Mouse (Mus musculus): ENCODE measurements around the gene Neu3. TPM values are rescaled to one million over a fixed set of nuclear protein-coding genes. Genes with fewer than 3 reads are reported as not detected.
"Not testable (repeated sequence)": the region's sequence is repeated elsewhere in the genome, so short reads cannot be mapped to it uniquely, and the experiment has no call there.

Neu3 gene
- polyA plus RNA-seq, 1 experiment from 2014 or later: 2.6 TPM

GRCm38 (mm10) chr7:99833846-99834222, 5.6 kb upstream of the Neu3 start:
- H3K27me3 ChIP-seq: no peaks in the 10 kb centered on the region
- H3K36me3 ChIP-seq: peaks cover 24% of the 10 kb centered on the region
- no peak overlapping the region for H3K27ac ChIP-seq
- no peak for ATAC-seq (ENCODE audit: insufficient number of reproducible peaks, insufficient read depth, low FRiP score, low TSS enrichment, low read depth)
- no peak overlapping the region for H3K4me2 ChIP-seq
- H3K9me3 ChIP-seq: no peaks in the 10 kb centered on the region
- 0 out of 2 replicates have a peak, but pooled peaks cover 5% of the 10 kb centered on the region for H3K4me1 ChIP-seq
- WGBS: 86% methylated on average over 2 of the region's 2 CpGs
- no peak overlapping the region for H3K4me3 ChIP-seq
- H3K9ac ChIP-seq: no peak overlapping the region

- WGBS: 83% methylated on average over 5 of the region's 5 CpGs
- H3K27me3 ChIP-seq: no peaks in the 10 kb centered on the region
- 0 out of 2 replicates have a peak, but pooled peaks cover 8% of the 10 kb centered on the region for H3K4me1 ChIP-seq
- H3K4me3 ChIP-seq: no peak overlapping the region
- no peak overlapping the region for H3K27ac ChIP-seq
- no peak overlapping the region for H3K4me2 ChIP-seq
- no peak for ATAC-seq (ENCODE audit: insufficient number of reproducible peaks, insufficient read depth, low FRiP score, low TSS enrichment, low read depth)
- H3K9me3 ChIP-seq: no peaks in the 10 kb centered on the region
- H3K36me3 ChIP-seq: peaks cover 20% of the 10 kb centered on the region
- no peak overlapping the region for H3K9ac ChIP-seq
These were observed 5.1 kb upstream of the Neu3 start for GRCm38 (mm10) chr7:99833115-99833845.

- ATAC-seq (ENCODE audit: insufficient number of reproducible peaks, insufficient read depth, low FRiP score, low TSS enrichment, low read depth): no peak
- Histone ChIP-seq H3K4me2 (no peak overlapping the region), H3K27ac (no peak overlapping the region), H3K36me3 (0 out of 2 replicates have a peak, but pooled peaks cover 4% of the 10 kb centered on the region), H3K4me3 (no peak overlapping the region), H3K27me3 (no peaks in the 10 kb centered on the region), H3K9ac (no peak overlapping the region), H3K4me1 (peaks cover 3% of the 10 kb centered on the region; the same call in 1 of the 2 replicates), H3K9me3 (no peaks in the 10 kb centered on the region)
- 56% methylated on average over 6 of the region's 6 CpGs for WGBS
These were observed 2.1 kb downstream of the Neu3 start for GRCm38 (mm10) chr7:99826096-99826495.

- no peak overlapping the region for H3K27ac ChIP-seq
- H3K9me3 ChIP-seq: no peaks in the 10 kb centered on the region
- 0 out of 2 replicates have a peak, but pooled peaks cover 4% of the 10 kb centered on the region for H3K36me3 ChIP-seq
- H3K4me3 ChIP-seq: no peak overlapping the region
- H3K27me3 ChIP-seq: no peaks in the 10 kb centered on the region
- H3K4me2 ChIP-seq: no peak overlapping the region
- WGBS: 82% methylated on average over 9 of the region's 9 CpGs
- H3K9ac ChIP-seq: no peak overlapping the region
- no peak for ATAC-seq (ENCODE audit: insufficient number of reproducible peaks, insufficient read depth, low FRiP score, low TSS enrichment, low read depth)
- H3K4me1 ChIP-seq: peaks cover 3% of the 10 kb centered on the region; the same call in 1 of the 2 replicates
These were observed 2.7 kb downstream of the Neu3 start for GRCm38 (mm10) chr7:99825511-99825910.

GRCm38 (mm10) chr7:99824649-99825483, 3.4 kb downstream of the Neu3 start:
- Histone ChIP-seq H3K27me3 (no peaks in the 10 kb centered on the region), H3K9me3 (no peaks in the 10 kb centered on the region), H3K4me2 (no peak overlapping the region), H3K4me1 (peaks cover 3% of the 10 kb centered on the region; the same call in 1 of the 2 replicates), H3K9ac (no peak overlapping the region), H3K27ac (no peak overlapping the region), H3K4me3 (no peak overlapping the region), H3K36me3 (0 out of 2 replicates have a peak, but pooled peaks cover 4% of the 10 kb centered on the region)
- no peak for ATAC-seq (ENCODE audit: insufficient number of reproducible peaks, insufficient read depth, low FRiP score, low TSS enrichment, low read depth)
- 87% methylated on average over 16 of the region's 16 CpGs for WGBS

GRCm38 (mm10) chr7:99823045-99823663, 5.1 kb downstream of the Neu3 start:
- Histone ChIP-seq H3K27ac (no peak overlapping the region), H3K9ac (no peak overlapping the region), H3K27me3 (no peaks in the 10 kb centered on the region), H3K4me2 (no peak overlapping the region), H3K9me3 (no peaks in the 10 kb centered on the region), H3K4me3 (no peak overlapping the region), H3K36me3 (0 out of 2 replicates have a peak, but pooled peaks cover 4% of the 10 kb centered on the region), H3K4me1 (no peaks in the 10 kb centered on the region; the same call in 1 of the 2 replicates)
- 87% methylated on average over 10 of the region's 10 CpGs for WGBS
- ATAC-seq (ENCODE audit: insufficient number of reproducible peaks, insufficient read depth, low FRiP score, low TSS enrichment, low read depth): no peak

GRCm38 (mm10) chr7:99822426-99822825, 5.8 kb downstream of the Neu3 start:
- H3K27me3 ChIP-seq: no peaks in the 10 kb centered on the region
- no peaks in the 10 kb centered on the region for H3K9me3 ChIP-seq
- H3K36me3 ChIP-seq: 0 out of 2 replicates have a peak, but pooled peaks cover 4% of the 10 kb centered on the region
- H3K9ac ChIP-seq: no peak overlapping the region
- ATAC-seq (ENCODE audit: insufficient number of reproducible peaks, insufficient read depth, low FRiP score, low TSS enrichment, low read depth): no peak
- no peak overlapping the region for H3K27ac ChIP-seq
- H3K4me2 ChIP-seq: no peak overlapping the region
- no peak overlapping the region for H3K4me3 ChIP-seq
- WGBS: 79% methylated on average over 5 of the region's 5 CpGs
- H3K4me1 ChIP-seq: no peaks in the 10 kb centered on the region; the same call in 1 of the 2 replicates

- Histone ChIP-seq H3K4me3 (no peak overlapping the region), H3K27me3 (no peaks in the 10 kb centered on the region), H3K9ac (no peak overlapping the region), H3K4me2 (no peak overlapping the region), H3K36me3 (0 out of 2 replicates have a peak, but pooled peaks cover 4% of the 10 kb centered on the region), H3K27ac (no peak overlapping the region), H3K4me1 (no peaks in the 10 kb centered on the region), H3K9me3 (no peaks in the 10 kb centered on the region)
- no peak for ATAC-seq (ENCODE audit: insufficient number of reproducible peaks, insufficient read depth, low FRiP score, low TSS enrichment, low read depth)
- 68% methylated on average over 2 of the region's 2 CpGs for WGBS
These were observed 6.3 kb downstream of the Neu3 start for GRCm38 (mm10) chr7:99821953-99822352.

- not testable (repeated sequence) for H3K4me1 ChIP-seq; H3K27ac ChIP-seq; H3K4me2 ChIP-seq; H3K4me3 ChIP-seq; H3K36me3 ChIP-seq; ATAC-seq (ENCODE audit: insufficient number of reproducible peaks, insufficient read depth, low FRiP score, low TSS enrichment, low read depth); H3K27me3 ChIP-seq; H3K9me3 ChIP-seq; H3K9ac ChIP-seq
- 21% methylated on average over 9 of the region's 9 CpGs for WGBS
These were observed 10.0 kb downstream of the Neu3 start for GRCm38 (mm10) chr7:99818181-99818725.

GRCm38 (mm10) chr7:99813394-99813793, 14.8 kb downstream of the Neu3 start:
- Histone ChIP-seq H3K4me2 (no peak overlapping the region), H3K9ac (no peak overlapping the region), H3K36me3 (0 out of 2 replicates have a peak, but pooled peaks cover 7% of the 10 kb centered on the region), H3K4me3 (no peak overlapping the region), H3K27me3 (no peaks in the 10 kb centered on the region), H3K27ac (no peak overlapping the region), H3K9me3 (no peaks in the 10 kb centered on the region), H3K4me1 (no peaks in the 10 kb centered on the region)
- no peak for ATAC-seq (ENCODE audit: insufficient number of reproducible peaks, insufficient read depth, low FRiP score, low TSS enrichment, low read depth)
- WGBS: 88% methylated on average over 11 of the region's 11 CpGs

GRCm38 (mm10) chr7:99811661-99812060, 16.6 kb downstream of the Neu3 start:
- Histone ChIP-seq H3K27me3 (no peaks in the 10 kb centered on the region), H3K4me2 (no peak overlapping the region), H3K27ac (no peak overlapping the region), H3K9me3 (no peaks in the 10 kb centered on the region), H3K4me1 (no peaks in the 10 kb centered on the region), H3K9ac (no peak overlapping the region), H3K36me3 (0 out of 2 replicates have a peak, but pooled peaks cover 7% of the 10 kb centered on the region), H3K4me3 (no peak overlapping the region)
- no peak for ATAC-seq (ENCODE audit: insufficient number of reproducible peaks, insufficient read depth, low FRiP score, low TSS enrichment, low read depth)
- WGBS: 88% methylated on average over 4 of the region's 4 CpGs
